Mouse (Mus musculus): ENCODE data around the gene Ddx43. TPM values are rescaled to one million over a fixed set of nuclear protein-coding genes. Genes with fewer than 3 reads are reported as not detected.

The Ddx43 gene
- total RNA-seq, 1 experiment from 2014 or later: 2.8 TPM

GRCm38 (mm10) chr9:78428870-78429432 lies 33.4 kb downstream of the Ddx43 start:
- ATAC-seq (replicated peaks; ENCODE audit: insufficient number of reproducible peaks, low FRiP score, low TSS enrichment, poor library complexity, severe bottlenecking): no peak

- no peak for ATAC-seq (replicated peaks; ENCODE audit: insufficient number of reproducible peaks, low FRiP score, low TSS enrichment, poor library complexity, severe bottlenecking)
Measured at GRCm38 (mm10) chr9:78429551-78429950, 34.0 kb downstream of the Ddx43 start.

GRCm38 (mm10) chr9:78430486-78430885 lies 34.9 kb downstream of the Ddx43 start:
- ATAC-seq (replicated peaks; ENCODE audit: insufficient number of reproducible peaks, low FRiP score, low TSS enrichment, poor library complexity, severe bottlenecking): no peak; the same call in 1 of the 2 replicates

GRCm38 (mm10) chr9:78432471-78432870 lies 36.9 kb downstream of the Ddx43 start:
- no peak for ATAC-seq (replicated peaks; ENCODE audit: insufficient number of reproducible peaks, low FRiP score, low TSS enrichment, poor library complexity, severe bottlenecking)

GRCm38 (mm10) chr9:78439426-78439825 lies 43.8 kb downstream of the Ddx43 start:
- no peak for ATAC-seq (replicated peaks; ENCODE audit: insufficient number of reproducible peaks, low FRiP score, low TSS enrichment, poor library complexity, severe bottlenecking)

GRCm38 (mm10) chr9:78442237-78442578 lies 46.6 kb downstream of the Ddx43 start:
- no peak for ATAC-seq (replicated peaks; ENCODE audit: insufficient number of reproducible peaks, low FRiP score, low TSS enrichment, poor library complexity, severe bottlenecking)

- peak; percentile 97 for ATAC-seq (replicated peaks; ENCODE audit: insufficient number of reproducible peaks, low FRiP score, low TSS enrichment, poor library complexity, severe bottlenecking)
Measured at GRCm38 (mm10) chr9:78442579-78443392, 47.2 kb downstream of the Ddx43 start, which contains the start of gene Cgas. Gene Cgas (minus strand): TSS chr9:78443237.

- ATAC-seq (replicated peaks; ENCODE audit: insufficient number of reproducible peaks, low FRiP score, low TSS enrichment, poor library complexity, severe bottlenecking): no peak
Measured at GRCm38 (mm10) chr9:78447606-78447972, 52.0 kb downstream of the Ddx43 start.

GRCm38 (mm10) chr9:78447973-78448873 lies 52.6 kb downstream of the Ddx43 start, which contains the start of the genes Mto1 and Gm17324:
Gene Mto1 (plus strand): TSS chr9:78448208.
Gene Gm17324 (minus strand): TSS chr9:78448786.
- peak; percentile 71 for ATAC-seq (replicated peaks; ENCODE audit: insufficient number of reproducible peaks, low FRiP score, low TSS enrichment, poor library complexity, severe bottlenecking)

- peak; percentile 24 for ATAC-seq (replicated peaks; ENCODE audit: insufficient number of reproducible peaks, low FRiP score, low TSS enrichment, poor library complexity, severe bottlenecking)
Measured at GRCm38 (mm10) chr9:78450404-78450803, 54.8 kb downstream of the Ddx43 start.

- ATAC-seq (replicated peaks; ENCODE audit: insufficient number of reproducible peaks, low FRiP score, low TSS enrichment, poor library complexity, severe bottlenecking): peak; percentile 60; the same call in 1 of the 2 replicates
Measured at GRCm38 (mm10) chr9:78451382-78451781, 55.8 kb downstream of the Ddx43 start.

GRCm38 (mm10) chr9:78457026-78457425 lies 61.4 kb downstream of the Ddx43 start:
- no peak for ATAC-seq (replicated peaks; ENCODE audit: insufficient number of reproducible peaks, low FRiP score, low TSS enrichment, poor library complexity, severe bottlenecking)

- ATAC-seq (replicated peaks; ENCODE audit: insufficient number of reproducible peaks, low FRiP score, low TSS enrichment, poor library complexity, severe bottlenecking): 0 out of 2 replicates have a peak, but pooled peaks have one; percentile 47
Measured at GRCm38 (mm10) chr9:78463337-78463736, 67.8 kb downstream of the Ddx43 start.

GRCm38 (mm10) chr9:78465725-78466124 lies 70.1 kb downstream of the Ddx43 start:
- no peak for ATAC-seq (replicated peaks; ENCODE audit: insufficient number of reproducible peaks, low FRiP score, low TSS enrichment, poor library complexity, severe bottlenecking)

Other genes starting within 250 kb of the Ddx43 start
- 0.68 TPM in 1 of 3 replicates, not detected in the others for gene Gsta4, start 213.0 kb upstream of the Ddx43 start, total RNA-seq (2017)
- not detected in 3 replicates for gene Gsta1, start 165.1 kb upstream of the Ddx43 start, total RNA-seq (2017)
- gene Gm3776, start 138.6 kb upstream of the Ddx43 start, total RNA-seq (2017): not detected in 3 replicates
- gene Gm10639, start 105.9 kb upstream of the Ddx43 start, total RNA-seq (2017): not detected in 3 replicates
- gene Omt2a, start 81.0 kb upstream of the Ddx43 start, total RNA-seq (2017): not detected in 3 replicates
- not detected in 3 replicates for gene Omt2b, start 68.2 kb upstream of the Ddx43 start, total RNA-seq (2017)
- gene Gsta2, start 40.0 kb upstream of the Ddx43 start, total RNA-seq (2017): 2.0 TPM in 1 of 3 replicates, not detected in the others
- gene Dppa5a, start 27.6 kb upstream of the Ddx43 start, total RNA-seq (2017): not detected in 3 replicates
- gene Ooep, start 17.1 kb upstream of the Ddx43 start, total RNA-seq (2017): 0.87 TPM in 1 of 3 replicates, not detected in the others
- gene Cgas, start 47.5 kb downstream of the Ddx43 start, total RNA-seq (2017): 5.0 to 10.2 TPM (median 6.5 TPM) in 3 replicates
- 29.0 to 42.6 TPM (median 34.6 TPM) in 3 replicates for gene Mto1, start 52.4 kb downstream of the Ddx43 start, total RNA-seq (2017)
- gene Gm17324, start 53.0 kb downstream of the Ddx43 start, total RNA-seq (2017): not detected in 3 replicates
- gene Eef1a1, start 93.4 kb downstream of the Ddx43 start, total RNA-seq (2017): 6,370 to 7,055 TPM (median 6,774 TPM) in 3 replicates
- gene Slc17a5, start 192.3 kb downstream of the Ddx43 start, total RNA-seq (2017): 9.0 to 13.2 TPM (median 9.8 TPM) in 3 replicates
- gene Cd109, start 219.8 kb downstream of the Ddx43 start, total RNA-seq (2017): 0.29 TPM in 1 of 3 replicates, not detected in the others